Mouse (Mus musculus) liver, embryonic 14.5 days (tissue): ENCODE measurements around the gene Mknk1. TPM values are rescaled to one million over a fixed set of nuclear protein-coding genes. Genes with fewer than 3 reads are reported as not detected.

Source experiments
- ATAC-seq: fragments of 200-750 bp; cut with Nextera tagmentation; 2 replicates; pipeline ENCODE4 v1.8.0; 2017; ENCODE audit warnings: moderate number of reproducible peaks, mild to moderate bottlenecking, moderate library complexity; ENCODE audit not compliant: insufficient read depth
- DNase-seq, 3 experiments: peaks; one replicate each; pipeline ENCODE4 v3.0.0-alpha.2; 2012 to 2013; ENCODE audit warnings: low read depth in 3 of 3, low spot score in 3 of 3
- H3K27ac ChIP-seq: fragments of 300-500 bp; sonication (generic); 2 replicates; pipeline ENCODE4 v1.5.1; 2014; ENCODE audit warnings: moderate library complexity, mild to moderate bottlenecking, control low read depth, inconsistent platforms
- H3K27me3 ChIP-seq: fragments of 300-500 bp; sonication (generic); 2 replicates; pipeline ENCODE4 v1.6.1; 2014; ENCODE audit warnings: mild to moderate bottlenecking, low read length, moderate library complexity; ENCODE audit not compliant: control insufficient read depth, insufficient read depth
- H3K36me3 ChIP-seq: fragments of 300-500 bp; sonication (generic); replicated peaks from 2 replicates; pipeline ENCODE4 v1.6.1; 2014; ENCODE audit warnings: low read depth; ENCODE audit not compliant: control insufficient read depth, insufficient read depth
- H3K4me1 ChIP-seq, 2 experiments: fragments of 200-500 bp in 1 of 2; fragments of 300-500 bp in 1 of 2; sonication (generic) in 1 of 2; replicated peaks; 2 replicates each; pipeline ENCODE4 v1.6.1; 2012 to 2014; ENCODE audit warnings: antibody characterized with exemption in 1 of 2, inconsistent platforms in 1 of 2, low read length in 1 of 2; ENCODE audit not compliant: control insufficient read depth in 2 of 2, insufficient read depth in 2 of 2
- H3K4me2 ChIP-seq: fragments of 300-500 bp; sonication (generic); 2 replicates; pipeline ENCODE4 v1.6.1; 2014; ENCODE audit warnings: low read depth, mild to moderate bottlenecking, control low read depth, moderate library complexity
- H3K4me3 ChIP-seq, 2 experiments: fragments of 200-500 bp in 1 of 2; fragments of 300-500 bp in 1 of 2; sonication (generic) in 1 of 2; 2 replicates each; pipeline ENCODE4 v1.5.1; 2012 to 2014; ENCODE audit warnings: low read depth in 2 of 2, low read length in 2 of 2, mild to moderate bottlenecking in 2 of 2, control low read depth in 1 of 2, inconsistent platforms in 1 of 2, moderate library complexity in 1 of 2; ENCODE audit not compliant: insufficient read depth in 1 of 2
- H3K9ac ChIP-seq: fragments of 300-500 bp; sonication (generic); replicated peaks from 2 replicates; pipeline ENCODE4 v1.6.1; 2014; ENCODE audit warnings: mild to moderate bottlenecking, control low read depth, moderate library complexity
- H3K9me3 ChIP-seq: fragments of 300-500 bp; sonication (generic); 2 replicates; pipeline ENCODE4 v1.6.1; 2016; ENCODE audit warnings: low read length, mixed read lengths; ENCODE audit not compliant: control insufficient read depth
- CTCF ChIP-seq: IDR thresholded peaks from 2 replicates; pipeline ENCODE4 v1.5.1; 2016; ENCODE audit warnings: antibody characterized with exemption, low read depth, control low read depth
- EP300 ChIP-seq: IDR thresholded peaks from 2 replicates; pipeline ENCODE4 v1.6.1; 2016; ENCODE audit warnings: antibody characterized with exemption, low read depth
- WGBS: fragments of 180-500 bp; shearing (Covaris S2); extraction: QIAGEN DNeasy Blood & Tissue Kit; methylation state at CpG from one replicate; pipeline ENCODE4 v1.1.7; 2014; ENCODE audit not compliant: insufficient replicate concordance; 5-methylcytosine and 5-hydroxymethylcytosine counted together
- polyA plus RNA-seq, 2 experiments: library from polyadenylated mRNA; depleted of rRNA in 1 of 2; stranded (reverse) in 1 of 2; unstranded in 1 of 2; fragments of >200 nt; fragmentation: Nextera tagmentation in 1 of 2; extraction: Ambion mirVana in 1 of 2; gene quantifications; 2 replicates each; pipeline versions ENCODE4 v1.2.1 to v1.2.3; 2012 to 2014

The Mknk1 gene
- polyA plus RNA-seq, 2 experiments: 21.3 to 34.8 TPM

GRCm38 (mm10) chr4:115828572-115828902 is 10.5 kb upstream of the Mknk1 start:
- H3K4me1 ChIP-seq: peaks cover 36 to 45% of the 10 kb centered on the region in 2 experiments
- WGBS: 8% methylated on average over 8 of the region's 8 CpGs
- DNase-seq (no peak), ATAC-seq (no peak)
- peak overlapping the region; percentile 79 to 90 for H3K4me3 ChIP-seq
- TF ChIP-seq EP300 (peak; percentile 27; the same call in 1 of the 2 replicates), CTCF (no peak)
- no peaks in the 10 kb centered on the region for H3K27me3 ChIP-seq
- H3K4me2 ChIP-seq: peak overlapping the region; percentile 93
- H3K36me3 ChIP-seq: peaks cover 8% of the 10 kb centered on the region; the same call in 1 of the 2 replicates
- peak overlapping the region; percentile 81 for H3K9ac ChIP-seq
- peak overlapping the region; percentile 71 for H3K27ac ChIP-seq
- H3K9me3 ChIP-seq: no peaks in the 10 kb centered on the region

- ATAC-seq: no peak
- Histone ChIP-seq H3K36me3 (peaks cover 8% of the 10 kb centered on the region), H3K4me2 (no peak overlapping the region), H3K9ac (no peak overlapping the region), H3K4me3 (no peak overlapping the region), H3K4me1 (peaks cover 17 to 27% of the 10 kb centered on the region in 2 experiments), H3K27ac (no peak overlapping the region), H3K9me3 (no peaks in the 10 kb centered on the region), H3K27me3 (no peaks in the 10 kb centered on the region)
- WGBS: 41% methylated on average over 5 of the region's 5 CpGs
- TF ChIP-seq EP300 (no peak), CTCF (no peak)
- no peak for DNase-seq
Observed at GRCm38 (mm10) chr4:115830491-115830890, 8.5 kb upstream of the Mknk1 start.

GRCm38 (mm10) chr4:115831221-115831620 is 7.8 kb upstream of the Mknk1 start:
- DNase-seq (no peak), ATAC-seq (no peak)
- Histone ChIP-seq H3K36me3 (peaks cover 8% of the 10 kb centered on the region), H3K9me3 (no peaks in the 10 kb centered on the region), H3K9ac (no peak overlapping the region), H3K4me1 (peaks cover 17 to 27% of the 10 kb centered on the region in 2 experiments), H3K4me3 (no peak overlapping the region), H3K27ac (no peak overlapping the region), H3K27me3 (no peaks in the 10 kb centered on the region), H3K4me2 (no peak overlapping the region)
- TF ChIP-seq CTCF (no peak), EP300 (no peak)
- 90% methylated on average over 22 of the region's 22 CpGs for WGBS

- H3K27ac ChIP-seq: no peak overlapping the region
- ATAC-seq (no peak), DNase-seq (no peak)
- no peak overlapping the region for H3K9ac ChIP-seq
- H3K4me2 ChIP-seq: no peak overlapping the region
- 64% methylated on average over 2 of the region's 2 CpGs for WGBS
- H3K36me3 ChIP-seq: peaks cover 8% of the 10 kb centered on the region
- H3K4me3 ChIP-seq: no peak overlapping the region
- no peaks in the 10 kb centered on the region for H3K9me3 ChIP-seq
- TF ChIP-seq EP300: no peak
- no peak for TF ChIP-seq CTCF
- H3K27me3 ChIP-seq: no peaks in the 10 kb centered on the region
- H3K4me1 ChIP-seq: peaks cover 17 to 27% of the 10 kb centered on the region in 2 experiments
Observed at GRCm38 (mm10) chr4:115832040-115832439, 7.0 kb upstream of the Mknk1 start.

GRCm38 (mm10) chr4:115835576-115835975 is 3.4 kb upstream of the Mknk1 start:
- H3K4me3 ChIP-seq: no peak overlapping the region
- H3K9me3 ChIP-seq: no peaks in the 10 kb centered on the region
- H3K27me3 ChIP-seq: no peaks in the 10 kb centered on the region
- peaks cover 8% of the 10 kb centered on the region for H3K36me3 ChIP-seq
- peaks cover 4 to 16% of the 10 kb centered on the region in 2 experiments for H3K4me1 ChIP-seq
- WGBS: 65% methylated on average over 2 of the region's 2 CpGs
- H3K9ac ChIP-seq: no peak overlapping the region
- no peak for ATAC-seq
- DNase-seq: no peak
- H3K4me2 ChIP-seq: no peak overlapping the region
- H3K27ac ChIP-seq: no peak overlapping the region
- no peak for TF ChIP-seq EP300
- TF ChIP-seq CTCF: no peak
